Mouse (Mus musculus) layer of hippocampus, postnatal 25 days (tissue): ENCODE results near the gene Ubtd1. TPM values are rescaled to one million over a fixed set of nuclear protein-coding genes. Genes with fewer than 3 reads are reported as not detected.
"Not testable (repeated sequence)": the region's sequence is repeated elsewhere in the genome, so short reads cannot be mapped to it uniquely, and the experiment has no call there.

Source experiments
- DNase-seq, 2 experiments: peaks; one replicate each; pipeline ENCODE4 v3.0.0; 2022; ENCODE audit warnings: mixed read lengths in 2 of 2, low spot score in 1 of 2; ENCODE audit errors: extremely low spot score in 1 of 2
- total RNA-seq, 2 experiments: library from RNA; stranded (reverse); gene quantifications; 2 replicates each; pipeline ENCODE4 v1.2.3; 2021

Gene Ubtd1
- total RNA-seq, 2 experiments from 2014 or later: 13.7 to 14.0 TPM

DNA sequence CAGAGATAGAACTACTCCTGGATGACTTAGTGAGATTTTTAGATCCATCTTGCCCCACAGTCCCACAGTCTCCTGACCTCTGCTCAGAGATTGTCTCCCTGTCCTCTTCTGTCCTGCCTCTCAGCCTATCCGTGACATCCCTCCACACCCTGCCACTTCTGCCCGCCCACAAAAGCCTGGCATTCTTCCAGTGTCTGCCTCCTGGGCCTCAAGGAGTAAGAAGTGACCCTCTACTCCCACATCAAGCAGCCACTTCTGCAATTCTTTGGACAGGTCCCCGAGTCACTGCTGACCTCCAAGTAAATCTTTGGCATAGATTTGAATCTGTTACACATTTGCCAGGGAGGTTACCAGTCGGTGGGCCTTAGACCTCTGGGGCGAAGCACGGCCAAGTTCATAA lies 72.7 kb downstream of the Ubtd1 start:
- DNase-seq: no peak

DNA sequence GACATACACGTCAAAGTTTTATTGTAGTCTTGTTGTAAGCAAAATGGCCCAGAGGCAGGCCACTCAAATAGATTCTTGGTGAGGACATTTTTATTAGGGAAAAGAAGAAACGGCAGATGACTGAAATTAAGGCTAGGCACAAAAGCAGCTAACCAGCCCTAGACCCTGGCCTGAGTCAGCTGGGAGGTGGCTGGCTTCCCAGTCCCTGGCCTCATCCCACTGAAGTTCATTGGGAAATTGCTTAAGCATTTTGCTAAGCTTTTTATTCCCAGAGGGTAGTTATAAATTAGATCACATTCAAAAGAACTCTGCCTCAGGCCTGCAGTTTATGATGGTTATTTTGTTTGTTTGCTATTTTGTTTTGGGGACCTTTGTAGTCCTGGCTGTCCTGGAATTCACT lies 74.3 kb downstream of the Ubtd1 start:
- DNase-seq: no peak

DNA sequence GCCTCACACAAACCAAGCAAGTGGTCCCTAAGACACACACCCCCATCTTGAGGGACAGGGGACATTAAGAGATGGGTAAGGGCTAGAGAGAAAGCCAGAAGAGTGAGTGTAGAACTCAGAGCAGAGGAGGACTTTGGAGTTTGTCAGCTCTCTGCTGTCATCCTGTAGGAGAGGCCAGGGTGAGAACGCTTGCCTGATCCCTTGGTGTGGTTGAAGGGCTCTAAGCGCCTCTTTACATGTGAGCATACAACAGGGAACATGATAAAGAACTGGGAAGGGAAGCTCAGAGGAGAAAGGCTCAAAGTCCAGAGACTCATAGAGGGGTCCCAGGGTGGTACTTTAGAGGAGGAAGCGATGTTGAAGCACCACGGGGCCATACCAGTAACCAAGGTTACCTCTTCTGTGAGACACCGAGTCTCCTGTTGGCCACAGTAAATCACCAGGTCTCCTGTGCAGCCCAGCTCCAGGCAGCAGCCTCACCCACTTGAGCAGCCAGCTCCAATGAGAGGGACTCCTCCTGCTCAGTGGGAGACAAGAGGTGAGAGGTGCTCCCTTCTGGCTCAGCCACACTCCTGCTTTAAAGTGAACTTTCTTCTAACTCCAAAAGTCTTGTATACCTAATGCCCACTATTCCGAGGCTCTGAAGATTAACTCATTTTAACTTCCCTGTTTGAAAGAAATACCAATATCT lies 75.3 kb downstream of the Ubtd1 start:
- DNase-seq: no peak

DNA sequence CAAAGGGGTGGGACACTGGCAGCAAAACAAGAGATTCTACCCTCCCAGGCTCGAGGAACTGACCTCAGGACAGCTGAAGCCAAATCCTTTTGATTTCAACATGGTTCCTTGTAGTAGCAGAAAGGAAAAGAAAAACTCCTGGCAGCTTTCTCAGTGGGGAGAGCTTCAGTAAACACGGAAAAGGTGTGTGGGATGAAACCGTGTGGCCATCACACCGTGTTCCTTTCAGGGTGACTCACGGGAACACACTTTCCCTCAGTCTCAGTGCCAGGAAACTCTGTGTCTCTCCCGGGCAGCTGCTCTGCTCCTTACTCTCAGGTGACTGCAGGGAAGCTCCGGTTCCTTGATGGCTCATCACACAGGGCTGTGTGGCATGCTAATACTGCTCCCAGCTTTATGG lies 76.9 kb downstream of the Ubtd1 start:
- DNase-seq: no peak

DNA sequence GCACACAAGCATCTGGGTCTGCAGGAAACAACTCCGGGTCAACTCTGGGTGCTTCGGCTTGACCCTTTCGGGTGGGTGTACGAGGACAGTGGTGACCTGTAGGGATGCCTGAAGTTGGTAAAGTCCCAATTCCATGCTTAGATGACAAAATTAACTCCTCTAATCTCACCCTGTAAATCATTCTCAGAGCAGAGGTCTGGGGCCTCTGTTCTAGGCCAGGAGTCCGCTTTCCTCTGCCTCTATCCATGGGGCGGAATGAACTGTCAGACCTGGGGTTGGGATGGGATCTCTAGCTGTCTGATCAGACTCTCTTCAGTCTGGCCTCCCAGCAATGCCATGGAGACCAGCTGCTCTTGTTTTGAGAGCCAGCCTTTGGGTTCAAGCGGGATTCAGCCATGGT lies 79.9 kb downstream of the Ubtd1 start:
- DNase-seq: no peak

DNA sequence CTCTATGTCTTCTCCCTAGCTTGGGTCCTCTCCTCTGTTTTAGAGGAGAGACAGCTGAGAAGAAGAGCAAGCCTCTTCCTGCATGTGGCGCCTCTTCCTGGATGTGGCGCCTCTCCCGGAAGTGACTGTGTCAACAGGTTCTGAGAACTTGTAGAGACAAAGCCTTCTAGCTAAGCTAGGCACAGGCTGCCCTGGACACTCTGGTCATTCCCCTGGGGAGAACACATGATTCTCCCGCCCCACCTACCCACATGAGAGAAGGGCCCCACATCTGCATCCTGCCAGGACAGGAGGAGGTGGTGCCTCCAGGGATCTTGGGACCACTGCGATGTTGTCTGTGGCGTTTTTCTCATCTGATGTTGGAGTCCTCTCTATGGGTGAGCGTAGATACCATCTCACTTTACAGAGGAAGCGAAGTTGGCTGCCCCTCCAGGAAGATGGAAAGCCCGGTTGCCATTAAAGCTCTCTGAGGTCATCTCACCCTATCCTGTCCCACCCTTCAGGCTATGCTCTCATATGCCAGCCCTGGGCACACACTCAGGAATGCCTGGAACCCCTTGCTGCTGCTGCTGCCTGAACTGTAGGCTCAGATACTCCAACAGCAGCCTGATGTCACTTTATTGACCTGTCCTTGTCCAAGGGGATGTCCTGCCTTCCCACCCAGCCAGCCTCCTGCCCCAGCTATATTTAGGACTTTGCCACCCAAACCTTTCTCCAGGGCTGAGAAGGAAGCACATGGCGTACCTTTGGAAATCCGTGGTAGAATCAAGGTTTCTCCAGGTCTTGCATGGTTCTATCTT lies 87.1 kb downstream of the Ubtd1 start:
- DNase-seq: no peak

DNA sequence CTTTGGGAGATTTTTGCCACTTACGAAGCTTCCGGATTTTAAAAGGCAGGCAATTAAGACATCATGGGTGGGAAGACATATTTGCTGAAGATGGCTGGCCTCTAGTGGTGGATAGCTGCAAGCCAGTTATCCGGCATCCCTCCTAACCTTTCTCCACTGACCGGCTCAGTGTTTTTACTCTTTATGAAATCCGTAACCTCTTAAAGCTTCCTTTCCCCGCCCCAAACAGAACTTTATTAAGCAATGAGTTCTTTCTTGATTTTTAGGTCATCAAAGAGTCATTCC lies 87.6 kb downstream of the Ubtd1 start:
- DNase-seq: no peak

DNA sequence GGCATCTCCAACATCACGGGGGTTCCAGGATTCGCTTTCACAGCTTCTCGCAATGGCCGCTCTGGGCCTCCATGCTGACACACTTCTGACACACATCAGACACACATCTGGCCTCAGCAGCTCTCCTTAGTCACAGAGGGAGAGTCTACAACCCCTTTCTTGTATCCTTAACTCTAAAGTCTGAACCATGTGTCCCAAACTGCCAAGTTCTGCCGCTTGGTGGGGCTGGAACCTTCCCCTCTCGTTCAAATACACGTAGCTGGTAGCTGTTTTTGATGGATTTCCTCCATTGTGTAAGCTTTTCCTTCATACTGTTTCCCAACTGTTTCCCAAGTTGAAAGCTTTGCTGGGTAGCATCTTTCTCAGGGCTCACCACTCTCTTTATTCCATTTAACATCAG lies 89.7 kb downstream of the Ubtd1 start:
- peak in 1 of 2 experiments; percentile 26 for DNase-seq

DNA sequence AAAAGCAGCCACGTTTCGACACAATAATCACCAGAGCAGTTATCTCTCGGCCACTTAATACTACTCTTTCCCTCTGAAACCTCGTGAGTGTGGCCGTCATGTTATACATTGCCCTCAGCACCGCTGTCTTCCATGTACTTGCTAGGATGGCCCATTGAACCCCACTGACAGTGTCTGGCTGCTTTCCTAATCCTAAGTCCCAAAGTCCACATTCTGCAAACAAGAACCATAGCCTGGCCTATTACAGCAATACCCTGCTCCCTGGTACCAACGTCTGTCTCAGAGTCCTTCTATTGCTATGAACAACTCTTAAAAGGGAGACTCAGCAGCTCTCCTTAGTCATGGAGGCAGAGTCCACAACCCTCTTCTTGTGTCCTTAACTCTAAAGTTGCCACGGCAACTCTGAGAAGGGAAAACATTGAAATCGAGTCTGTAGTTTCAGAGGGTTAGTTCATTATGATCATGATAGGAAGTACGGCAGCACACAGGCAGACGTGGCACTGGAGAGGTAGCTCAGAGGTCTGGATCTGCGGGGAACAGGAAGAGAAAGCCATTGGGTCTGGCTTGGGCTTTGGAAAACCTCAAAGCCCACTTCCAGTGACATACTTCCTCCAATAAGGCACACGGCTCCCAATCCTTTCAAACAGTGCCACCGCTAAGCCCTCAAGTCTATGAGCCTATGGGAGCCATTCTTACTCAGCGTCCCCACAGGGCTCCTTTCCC lies 90.5 kb downstream of the Ubtd1 start:
- no peak for DNase-seq

DNA sequence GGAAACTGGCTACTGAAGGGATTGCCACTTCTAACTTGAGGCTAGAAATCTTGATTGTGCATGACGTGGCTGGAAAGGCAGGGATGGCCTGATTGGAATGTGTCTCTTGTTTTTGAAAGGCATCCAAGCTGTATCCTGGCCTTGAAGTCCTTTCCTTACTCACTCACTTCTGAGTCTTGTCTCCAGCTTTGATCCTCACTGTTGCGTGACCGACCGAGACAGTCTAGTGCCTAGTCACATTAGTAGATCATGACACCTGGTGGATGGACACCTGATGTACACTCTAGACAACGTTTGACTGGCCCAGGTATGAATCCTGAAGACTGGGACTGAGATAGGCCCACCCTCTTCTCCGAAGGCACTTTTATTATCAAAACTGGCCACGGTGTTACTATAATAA lies 91.2 kb downstream of the Ubtd1 start:
- DNase-seq: no peak

DNA sequence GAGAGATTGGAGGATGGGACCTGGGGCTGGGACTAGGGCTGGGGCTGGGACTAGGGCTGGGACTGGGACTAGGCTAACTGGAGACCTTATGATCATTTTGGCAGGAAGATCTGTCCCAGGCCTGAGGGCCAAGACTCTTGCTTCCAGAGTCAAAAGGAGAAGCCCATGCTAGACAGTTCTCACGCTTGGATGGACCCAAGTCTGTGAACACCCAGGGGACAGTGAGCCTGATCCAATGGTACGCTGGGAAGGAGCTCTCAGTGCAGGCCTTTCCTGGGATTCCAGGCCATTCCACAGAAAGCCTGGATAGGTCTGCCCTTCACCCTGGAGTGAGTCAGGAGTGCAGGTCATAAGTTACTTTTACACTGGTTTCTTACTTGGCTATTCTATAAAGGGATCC lies 93.5 kb downstream of the Ubtd1 start:
- no peak for DNase-seq

DNA sequence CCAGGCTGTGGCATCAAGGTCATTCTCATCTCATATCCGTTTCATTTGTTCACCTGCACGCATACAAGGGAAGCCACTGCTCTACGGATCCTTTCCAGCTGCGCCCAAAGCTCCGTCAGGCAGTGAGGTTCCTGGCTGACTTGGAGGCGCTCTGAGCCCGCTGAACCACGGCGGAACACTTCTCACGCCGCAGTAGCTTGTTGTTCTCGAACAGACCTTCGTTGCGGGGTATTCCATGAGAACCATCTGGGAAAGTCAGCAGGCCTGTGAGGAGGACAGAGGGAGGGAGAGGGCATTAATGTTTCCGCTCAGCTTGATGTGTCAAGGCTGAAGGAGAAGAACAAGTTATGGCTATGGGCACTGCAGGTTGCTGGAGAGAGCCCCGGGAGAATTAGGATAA lies 94.4 kb downstream of the Ubtd1 start:
- no peak for DNase-seq

DNA sequence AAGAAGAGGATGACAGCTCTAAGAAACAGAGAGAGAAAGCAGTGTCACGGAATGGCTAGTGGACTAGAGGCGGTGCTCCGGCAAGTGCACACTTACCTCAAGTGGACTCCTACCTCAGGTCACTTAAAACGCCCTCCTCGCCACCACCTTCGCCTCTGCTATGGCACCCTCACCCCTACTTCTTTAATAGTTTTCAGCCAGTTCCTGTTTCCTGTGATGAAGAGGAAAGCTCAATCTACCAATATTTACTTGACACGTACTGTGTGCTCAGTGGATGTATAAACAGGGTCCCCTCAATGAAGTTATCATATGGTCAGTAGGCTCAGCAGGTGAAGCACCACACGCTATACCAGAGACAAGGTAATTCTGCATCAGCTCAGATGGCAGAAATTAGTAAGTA lies 97.0 kb downstream of the Ubtd1 start:
- DNase-seq: no peak

DNA sequence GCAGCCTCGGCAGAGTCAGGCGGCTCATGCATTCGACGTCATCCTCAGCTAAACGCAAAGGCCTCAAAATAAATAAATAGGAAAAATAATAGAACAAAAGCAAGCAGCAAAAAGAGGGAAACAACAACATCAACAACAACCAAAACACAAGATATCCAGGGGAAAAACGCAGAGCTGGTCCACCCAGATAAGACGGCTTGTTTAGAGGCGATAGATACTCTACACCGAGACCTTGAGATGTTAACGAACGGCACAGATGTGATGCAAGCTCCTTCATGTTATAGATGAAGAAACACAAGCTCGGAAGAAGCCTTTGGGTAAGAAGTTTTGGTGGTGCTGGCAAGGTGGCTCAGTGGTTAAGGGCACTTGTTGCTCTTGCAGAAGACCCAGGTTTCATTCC lies 97.4 kb downstream of the Ubtd1 start:
- no peak for DNase-seq

DNA sequence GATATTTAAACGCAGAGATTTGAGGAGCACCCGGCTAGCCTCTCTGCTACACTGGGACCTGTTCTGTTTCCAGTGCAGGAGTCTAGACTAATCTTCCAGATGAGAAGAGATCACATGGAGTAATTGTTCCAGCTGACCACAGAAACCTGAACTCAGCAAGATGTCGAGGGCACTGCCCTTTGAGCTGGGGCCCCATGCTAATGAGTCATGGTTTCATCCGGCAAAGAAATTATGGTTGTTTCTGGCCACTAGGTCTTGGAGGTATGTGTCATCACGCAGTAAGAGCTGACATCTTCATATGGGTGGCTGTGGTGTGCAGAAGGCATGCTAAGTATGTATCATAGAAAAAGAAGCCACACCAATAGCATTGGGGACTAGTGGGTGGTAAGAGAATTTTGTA lies 98.4 kb downstream of the Ubtd1 start:
- DNase-seq: no peak

DNA sequence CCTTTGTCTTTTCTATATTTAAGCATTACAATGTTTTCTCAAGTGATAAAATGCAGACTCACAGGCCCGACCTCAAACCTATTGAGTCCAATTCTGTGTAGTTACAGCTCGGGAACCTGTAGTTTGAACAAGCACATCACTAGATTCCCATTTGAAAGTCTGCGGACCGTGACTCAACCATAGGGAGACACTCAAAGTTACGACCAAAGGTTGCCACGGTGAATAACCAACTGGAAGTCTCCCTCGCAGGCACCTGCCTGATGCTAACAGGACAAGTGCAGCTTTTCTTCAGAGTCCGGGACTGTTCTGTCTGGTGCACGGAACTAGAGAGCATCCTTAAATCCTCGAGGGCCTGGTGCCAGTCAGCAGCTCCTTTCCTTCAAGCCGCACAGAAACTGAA lies 98.9 kb downstream of the Ubtd1 start:
- no peak for DNase-seq

DNA sequence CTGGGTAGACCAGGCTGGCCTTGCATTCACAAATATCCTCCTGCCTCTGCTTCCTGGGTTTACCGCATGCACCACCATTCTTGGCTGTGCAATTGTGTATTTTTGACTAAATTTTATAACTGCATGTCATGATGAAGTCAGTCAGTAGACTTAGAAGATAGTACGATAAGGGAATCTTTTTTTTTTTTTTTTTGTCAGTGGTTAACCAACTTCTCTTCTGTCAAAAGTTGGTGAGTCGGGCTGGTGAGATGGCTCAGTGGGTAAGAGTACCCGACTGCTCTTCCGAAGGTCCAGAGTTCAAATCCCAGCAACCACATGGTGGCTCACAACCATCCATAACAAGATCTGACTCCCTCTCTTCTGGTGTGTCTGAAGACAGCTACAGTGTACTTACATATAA lies 100.0 kb downstream of the Ubtd1 start:
- DNase-seq: not testable (repeated sequence)

Other genes starting within 250 kb of the Ubtd1 start
- gene Slit1, start 238.1 kb upstream of the Ubtd1 start, total RNA-seq: 100 to 1,000 TPM; 180 to 224 TPM
- 1 to 10 TPM; 2.4 to 2.5 TPM for gene Arhgap19, start 179.7 kb upstream of the Ubtd1 start, total RNA-seq
- gene Frat1, start 151.8 kb upstream of the Ubtd1 start, total RNA-seq: 10 to 100 TPM; 22.4 to 24.8 TPM
- gene Frat2, start 133.6 kb upstream of the Ubtd1 start, total RNA-seq: 10 to 100 TPM; 13.9 to 14.9 TPM
- gene Rrp12, start 85.6 kb upstream of the Ubtd1 start, total RNA-seq: 10 to 100 TPM; 32.9 to 33.5 TPM
- 100 to 1,000 TPM; 510 to 584 TPM for gene Pgam1, start 69.8 kb upstream of the Ubtd1 start, total RNA-seq
- gene Exosc1, start 48.3 kb upstream of the Ubtd1 start, total RNA-seq: 10 to 100 TPM; 28.3 to 32.4 TPM
- gene Zdhhc16, start 48.3 kb upstream of the Ubtd1 start, total RNA-seq: 10 to 100 TPM; 46.4 to 50.9 TPM
- gene Mms19, start 606 bp upstream of the Ubtd1 start, total RNA-seq: 10 to 100 TPM; 28.6 to 42.0 TPM
- not detected for gene Ankrd2, start 54.2 kb downstream of the Ubtd1 start, total RNA-seq
- gene Hoga1, start 63.8 kb downstream of the Ubtd1 start, total RNA-seq: 1 to 10 TPM; 5.2 to 8.2 TPM
- 1 to 10 TPM in 1 of 2 experiments, under 1 TPM in 1; 0.76 to 1.6 TPM for gene 4933411K16Rik, start 70.5 kb downstream of the Ubtd1 start, total RNA-seq
- 10 to 100 TPM; 71.1 to 72.9 TPM for gene Morn4, start 104.6 kb downstream of the Ubtd1 start, total RNA-seq
- gene Pi4k2a, start 108.7 kb downstream of the Ubtd1 start, total RNA-seq: 10 to 100 TPM; 62.8 to 67.1 TPM
- gene Avpi1, start 147.3 kb downstream of the Ubtd1 start, total RNA-seq: 10 to 100 TPM; 19.7 to 21.7 TPM
- 1 to 10 TPM; 6.3 to 7.6 TPM for gene Marveld1, start 165.6 kb downstream of the Ubtd1 start, total RNA-seq
- 10 to 100 TPM; 82.6 to 99.8 TPM for gene Zfyve27, start 182.2 kb downstream of the Ubtd1 start, total RNA-seq
- gene Sfrp5, start 220.5 kb downstream of the Ubtd1 start, total RNA-seq: not detected